Mouse (Mus musculus): ENCODE results near the gene Edf1.

- TF ChIP-seq GATA1 (IDR thresholded peaks at IDR 0.05; ENCODE audit: low read length) (no peak), TAL1 (IDR thresholded peaks at IDR 0.05; ENCODE audit: low read length) (no peak)
Measured at GRCm38 (mm10) chr2:25582466-25583119, 24.9 kb downstream of the Edf1 start.
